Mouse (Mus musculus): ENCODE results near the gene Tespa1.
"Not testable (repeated sequence)": the region's sequence is repeated elsewhere in the genome, so short reads cannot be mapped to it uniquely, and the experiment has no call there.

The Tespa1 gene

DNA sequence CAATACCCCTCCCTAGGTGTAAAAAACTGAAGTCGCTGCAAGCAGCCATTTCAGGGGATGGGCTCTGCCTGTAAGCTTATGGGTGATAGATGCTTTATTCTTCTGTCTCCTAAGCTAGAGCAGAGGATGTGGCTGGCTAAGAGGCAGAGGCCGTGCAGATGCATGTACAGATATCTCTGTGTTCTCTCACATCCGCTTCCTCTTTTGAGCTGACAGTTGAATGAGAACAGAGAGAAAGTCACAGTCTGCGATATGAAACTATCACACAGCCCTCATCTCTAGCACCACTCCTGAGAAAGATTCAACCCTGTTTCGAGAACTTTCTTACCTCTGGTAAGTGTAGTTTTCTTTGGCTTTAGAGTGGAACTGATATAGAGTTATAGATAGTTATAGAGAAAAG, at the start of gene Tespa1:
TSS of gene Tespa1 (plus strand) at position 234 of the 400 bp plus-strand sequence.
- no peak for DNase-seq (ENCODE audit: low spot score)

DNA sequence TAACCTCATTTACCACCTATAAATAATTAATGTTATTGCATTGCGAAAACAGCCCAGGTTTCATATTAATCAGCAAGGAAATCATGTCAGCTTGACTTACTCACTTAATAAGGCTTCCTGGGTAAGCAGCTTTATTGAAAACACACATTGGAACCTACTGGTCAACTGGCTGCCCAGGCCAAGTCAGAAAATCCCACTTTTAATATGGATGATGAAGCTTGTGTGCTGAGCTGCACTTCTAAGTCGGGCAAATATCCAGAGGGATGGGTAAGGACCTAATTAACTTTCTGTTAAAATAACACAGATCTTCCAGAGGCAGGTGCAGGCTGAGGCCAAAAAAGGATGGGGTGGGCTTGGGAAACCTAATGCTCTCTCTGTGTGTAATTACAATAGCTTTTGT, 46.9 kb upstream of the Tespa1 start:
- no peak for DNase-seq (ENCODE audit: low spot score)

- no peak for DNase-seq (ENCODE audit: low spot score)
Measured at GRCm38 (mm10) chr10:130276496-130276895, 46.2 kb upstream of the Tespa1 start.

- DNase-seq (ENCODE audit: low spot score): peak; percentile 83
Measured at GRCm38 (mm10) chr10:130280066-130280465, 42.6 kb upstream of the Tespa1 start, which contains the start of gene Neurod4. TSS of gene Neurod4 (minus strand) at chr10:130280240.

GRCm38 (mm10) chr10:130281982-130282449, 40.7 kb upstream of the Tespa1 start:
- peak; percentile 50 for DNase-seq (ENCODE audit: low spot score)

GRCm38 (mm10) chr10:130287201-130287600, 35.5 kb upstream of the Tespa1 start:
- DNase-seq (ENCODE audit: low spot score): no peak

GRCm38 (mm10) chr10:130288007-130288406, 34.7 kb upstream of the Tespa1 start:
- DNase-seq (ENCODE audit: low spot score): no peak

- peak; percentile 20 for DNase-seq (ENCODE audit: low spot score)
Measured at GRCm38 (mm10) chr10:130293741-130294408, 28.8 kb upstream of the Tespa1 start.

DNA sequence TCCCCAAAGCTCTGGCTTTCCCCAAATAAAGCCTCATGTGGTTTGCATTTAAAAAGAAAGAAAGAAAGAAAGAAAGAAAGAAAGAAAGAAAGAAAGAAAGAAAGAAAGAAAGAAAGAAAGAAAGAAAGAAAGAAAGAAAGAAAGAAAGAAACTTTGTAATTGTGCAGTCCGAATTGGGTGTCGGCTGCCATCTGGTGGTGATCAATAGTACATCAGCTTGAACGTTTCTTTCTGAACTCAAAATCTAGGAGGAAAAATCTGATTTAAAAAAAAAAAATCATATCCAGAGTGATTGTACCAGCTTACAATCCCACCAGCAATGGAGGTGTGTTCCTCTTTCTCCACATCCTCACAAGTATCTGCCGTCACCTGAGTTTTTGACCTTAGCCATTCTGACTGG, 23.9 kb upstream of the Tespa1 start:
- DNase-seq (ENCODE audit: low spot score): peak; percentile 40

DNA sequence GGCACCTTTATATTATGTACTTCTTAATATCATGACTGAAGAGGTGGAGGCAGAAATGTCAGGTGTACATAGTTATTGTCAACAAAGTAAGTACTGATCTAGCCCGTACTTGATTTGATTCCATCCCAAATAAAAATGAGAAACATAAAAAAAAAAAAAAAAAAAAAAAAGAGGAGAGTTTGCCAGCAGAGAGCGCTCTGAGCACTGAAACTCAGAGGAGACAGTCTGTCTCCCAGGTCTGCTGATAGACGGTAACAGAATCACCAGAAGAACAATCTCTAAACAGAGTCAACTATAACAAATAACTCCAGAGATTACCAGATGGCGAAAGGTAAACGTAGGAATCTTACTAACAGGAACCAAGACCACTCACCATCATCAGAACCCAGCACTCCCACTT, 18.5 kb upstream of the Tespa1 start:
- DNase-seq (ENCODE audit: low spot score): not testable (repeated sequence)

GRCm38 (mm10) chr10:130311534-130312227, 11.0 kb upstream of the Tespa1 start:
- no peak for DNase-seq (ENCODE audit: low spot score)

DNA sequence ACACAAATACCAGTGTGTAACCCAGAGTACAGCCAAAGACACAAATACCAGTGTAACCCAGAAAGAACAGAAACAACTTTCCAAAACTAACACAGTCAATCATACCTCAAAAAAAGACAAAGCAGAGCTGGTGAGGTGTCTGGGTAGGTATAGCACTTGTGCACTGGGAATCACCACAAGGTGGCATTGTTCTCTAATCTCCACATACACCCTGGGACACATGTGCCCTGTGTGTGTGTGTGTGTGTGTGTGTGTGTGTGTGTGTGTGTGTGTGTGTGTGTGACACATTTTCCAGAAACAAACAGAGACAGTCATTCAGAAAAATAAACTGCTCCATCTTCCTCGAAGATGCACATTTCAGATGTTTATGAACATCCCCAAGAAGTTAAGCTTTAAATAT, 9.1 kb upstream of the Tespa1 start:
- peak; percentile 50 for DNase-seq (ENCODE audit: low spot score)

DNA sequence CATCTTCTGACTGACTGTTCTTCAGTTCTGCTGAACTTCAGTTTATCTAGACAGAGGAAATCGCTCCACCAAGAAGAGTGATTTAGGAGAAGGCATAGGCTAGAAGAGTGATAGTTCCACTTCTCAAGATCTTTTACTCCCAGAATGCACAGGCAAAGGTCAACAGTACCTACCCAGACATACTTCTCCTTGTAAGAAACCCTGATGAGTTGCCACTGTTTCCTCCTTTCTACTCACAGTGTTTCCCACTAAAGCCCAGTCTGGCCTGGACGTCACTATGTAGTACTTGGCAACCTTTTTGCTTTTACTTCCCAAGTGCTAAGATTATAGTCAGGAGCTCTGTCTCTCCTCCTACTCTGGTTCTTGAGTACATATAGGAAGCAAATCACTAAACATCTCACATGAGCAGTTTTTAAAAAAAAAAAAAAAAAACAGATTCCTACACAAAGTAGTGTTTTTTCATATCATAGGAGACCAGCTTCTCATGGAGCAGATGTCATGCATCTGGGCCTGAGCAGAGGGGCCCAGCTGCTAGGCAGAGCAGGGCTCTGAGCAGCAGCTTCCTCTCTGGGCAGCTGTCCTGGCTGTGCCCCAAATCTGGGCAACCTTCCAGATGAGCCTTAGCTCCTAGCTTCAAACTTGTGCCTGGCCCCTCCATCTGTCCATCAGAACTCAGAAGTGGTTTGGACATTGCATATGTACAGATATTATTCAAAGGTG, 8.4 kb upstream of the Tespa1 start:
- no peak for DNase-seq (ENCODE audit: low spot score)

- no peak for DNase-seq (ENCODE audit: low spot score)
Measured at GRCm38 (mm10) chr10:130315846-130316245, 6.8 kb upstream of the Tespa1 start.

DNA sequence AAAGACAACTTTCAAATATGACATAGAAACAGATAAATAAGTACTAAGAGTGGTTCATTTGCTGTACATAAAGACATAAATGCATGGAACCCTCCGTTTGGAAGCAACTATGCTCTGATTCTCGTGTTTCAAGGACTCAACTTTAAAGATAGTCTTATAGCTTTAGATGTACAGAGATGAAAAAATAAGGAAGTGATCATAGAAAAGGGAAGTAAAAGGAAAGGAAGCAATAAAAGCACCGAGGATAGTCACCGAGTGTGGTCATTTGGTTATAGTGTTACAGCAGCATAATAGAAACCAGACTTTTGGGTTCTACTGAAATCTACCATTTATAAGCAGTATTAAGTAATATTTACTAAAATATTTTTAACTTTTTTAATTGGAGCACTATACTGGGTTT, 4.0 kb upstream of the Tespa1 start:
- no peak for DNase-seq (ENCODE audit: low spot score)

- no peak for DNase-seq (ENCODE audit: low spot score)
Measured at GRCm38 (mm10) chr10:130320715-130321114, 2.0 kb upstream of the Tespa1 start.

GRCm38 (mm10) chr10:130322062-130322461, 608 bp upstream of the Tespa1 start:
- no peak for DNase-seq (ENCODE audit: low spot score)

- no peak for DNase-seq (ENCODE audit: low spot score)
Measured at GRCm38 (mm10) chr10:130324243-130324642, 1.6 kb downstream of the Tespa1 start.

DNA sequence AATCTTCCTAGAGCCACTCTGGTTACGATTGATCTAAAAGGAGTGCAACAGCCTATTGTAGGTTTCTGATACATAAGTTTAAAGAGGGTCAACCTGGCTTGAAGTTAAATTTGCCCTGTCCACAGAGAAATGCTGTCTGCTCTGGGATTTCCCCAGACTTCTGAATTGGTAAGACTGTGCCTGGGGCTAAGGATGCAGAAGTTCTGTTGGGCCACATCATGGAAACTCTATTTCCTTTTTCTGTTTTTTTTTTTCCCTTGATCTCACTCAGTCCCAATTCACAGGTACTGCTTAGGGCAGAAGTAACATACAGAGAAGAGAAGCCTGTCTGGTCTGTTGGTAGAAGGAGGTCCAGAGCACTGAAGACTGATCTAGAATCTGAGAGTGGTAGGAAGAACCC, 8.0 kb downstream of the Tespa1 start:
- DNase-seq (ENCODE audit: low spot score): no peak

DNA sequence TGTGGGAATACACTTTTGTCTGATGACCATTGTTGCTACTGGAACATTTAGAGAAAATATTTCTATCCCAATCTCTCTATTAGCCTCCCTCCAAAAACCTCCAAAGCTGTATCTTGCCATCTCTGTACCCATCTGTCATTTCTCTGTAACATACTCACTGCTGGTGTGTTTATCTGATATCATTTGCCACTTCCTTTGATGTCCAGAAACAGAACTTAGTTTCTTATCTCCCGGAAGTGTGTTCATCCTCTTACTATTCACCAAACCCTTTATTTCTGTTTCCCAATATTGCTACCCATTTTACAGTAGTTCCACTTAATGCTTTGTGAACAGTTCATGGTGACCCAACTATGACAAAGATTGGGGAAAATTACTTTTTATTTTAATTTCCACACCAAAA, 13.7 kb downstream of the Tespa1 start:
- no peak for DNase-seq (ENCODE audit: low spot score)

DNA sequence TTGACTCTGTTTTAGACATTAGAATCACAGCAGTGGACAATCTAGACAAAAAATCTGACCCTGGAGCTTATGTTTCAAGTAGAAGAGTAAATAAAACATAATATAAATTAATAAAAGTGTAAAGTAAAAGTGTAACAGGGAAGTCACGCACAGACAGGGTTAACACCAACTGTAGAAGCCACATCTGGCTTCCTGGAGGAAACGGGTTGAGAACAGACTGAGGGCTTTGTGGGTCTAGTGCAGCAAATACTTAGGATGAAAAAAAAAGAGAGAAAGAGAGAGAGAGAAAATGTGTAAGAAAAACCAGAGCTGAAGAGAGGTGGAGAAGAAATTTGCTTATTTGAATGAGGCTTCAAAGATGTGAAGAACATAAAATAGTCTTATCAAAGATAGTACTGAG, 14.9 kb downstream of the Tespa1 start:
- no peak for DNase-seq (ENCODE audit: low spot score)

DNA sequence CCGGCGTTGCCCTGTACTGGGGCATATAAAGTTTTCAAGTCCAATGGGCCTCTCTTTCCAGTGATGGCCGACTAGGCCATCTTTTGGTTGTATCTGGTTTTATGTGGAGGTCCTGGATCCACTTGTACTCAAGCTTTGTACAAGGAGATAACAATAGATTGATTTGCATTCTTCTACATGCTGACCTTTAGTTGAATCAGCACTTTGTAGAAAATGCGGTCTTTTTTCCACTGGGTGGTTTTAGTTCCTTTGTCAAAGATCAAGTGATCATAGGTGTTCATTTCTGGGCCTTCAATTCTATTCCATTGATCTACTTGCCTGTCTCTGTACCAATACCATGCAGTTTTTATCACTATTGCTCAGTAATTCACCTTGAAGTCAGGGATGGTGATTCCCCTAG, 17.4 kb downstream of the Tespa1 start:
- not testable (repeated sequence) for DNase-seq (ENCODE audit: low spot score)

DNA sequence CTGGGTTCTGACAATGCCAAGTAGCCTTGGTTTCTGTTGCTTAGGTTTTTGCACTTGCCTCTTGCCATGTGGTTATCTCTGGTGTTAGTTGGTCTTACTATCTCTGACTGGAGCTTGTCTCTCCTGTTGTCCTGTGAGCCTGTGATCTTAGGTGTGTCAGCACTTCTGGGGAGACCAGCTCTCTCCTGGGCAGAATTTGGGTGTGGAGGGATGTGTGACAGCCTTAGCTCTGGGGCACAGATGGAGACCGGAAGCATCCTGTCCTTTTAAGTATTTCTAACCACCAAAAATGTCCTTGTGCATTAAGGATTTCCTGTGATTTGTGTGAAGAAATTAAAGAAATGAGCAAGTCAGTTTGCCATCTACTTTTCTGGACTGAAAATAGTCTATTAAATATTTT, 21.4 kb downstream of the Tespa1 start:
- DNase-seq (ENCODE audit: low spot score): no peak

Measured in embryo, embryonic 10 days (tissue).